Mouse (Mus musculus) thymus, postnatal 36 days (tissue): ENCODE measurements around the gene Cdca8.
A peak's percentile ranks its signal among the peaks of the same experiment; 100 is the strongest.

ENCODE experiments used
- DNase-seq, 2 experiments: peaks; one replicate each; pipeline ENCODE4 v3.0.0; 2022; ENCODE audit warnings: mixed read lengths in 2 of 2

Gene Cdca8

DNA sequence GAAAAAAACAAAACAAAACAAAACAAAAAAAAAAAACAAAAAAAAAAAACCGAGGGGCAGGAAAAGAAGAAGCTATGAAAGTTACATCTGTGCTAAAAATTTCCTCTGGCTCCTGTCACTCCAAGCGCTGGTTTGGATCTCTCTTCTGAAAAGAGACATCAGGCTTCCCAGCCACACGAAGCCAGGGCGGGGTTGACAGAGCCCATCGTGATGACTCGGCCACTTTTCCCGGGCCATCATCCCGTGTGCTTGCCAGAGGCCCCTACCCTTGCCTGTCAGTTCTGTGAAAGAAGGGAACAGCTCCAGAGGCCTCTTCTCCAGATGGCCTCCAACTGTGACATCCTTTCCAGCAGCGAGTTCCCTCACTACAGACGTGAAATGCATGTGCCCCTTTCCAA is 11.9 kb upstream of the Cdca8 start:
- DNase-seq, result no peak

DNA sequence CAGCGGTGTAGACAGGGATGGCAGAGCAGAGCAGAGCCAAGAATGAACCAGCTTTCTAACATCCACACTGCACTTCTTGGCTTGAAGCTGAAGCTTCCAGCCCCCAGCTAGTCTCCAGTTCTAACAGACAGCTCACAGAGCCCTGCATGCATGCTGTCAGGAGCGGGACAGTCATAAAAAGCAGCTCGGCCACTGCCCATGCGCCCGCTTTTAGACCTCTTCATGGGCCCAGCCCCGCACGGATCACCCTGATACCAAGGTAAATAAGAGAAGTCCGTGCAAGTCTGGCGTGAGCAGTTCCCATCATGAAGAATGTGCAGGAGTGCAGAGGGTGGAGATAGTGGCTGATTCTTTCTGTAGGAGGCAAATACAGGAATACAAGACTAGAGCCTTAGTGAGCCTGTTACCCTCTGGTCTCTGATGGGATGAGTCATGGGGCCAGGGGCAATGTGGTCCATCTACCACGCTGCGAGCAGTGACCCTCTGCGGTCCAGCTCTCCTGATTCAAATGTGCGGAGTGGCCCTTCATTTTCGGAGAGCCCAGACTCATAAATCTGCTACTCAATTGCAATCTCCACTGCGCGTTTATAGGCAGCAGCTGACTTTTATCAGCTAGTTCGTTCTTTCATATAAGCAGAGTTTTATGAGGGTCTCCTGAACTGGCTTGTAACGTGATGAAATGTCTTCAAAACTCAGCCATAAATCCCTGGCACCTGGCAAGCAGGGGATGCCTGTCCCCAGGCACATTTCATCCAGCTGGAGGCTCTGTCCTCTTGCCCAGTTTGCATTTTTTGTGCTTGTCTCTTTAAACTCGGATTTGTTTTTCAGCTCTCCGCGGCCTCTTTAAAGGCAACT is 11.3 kb upstream of the Cdca8 start:
- DNase-seq, result no peak

DNA sequence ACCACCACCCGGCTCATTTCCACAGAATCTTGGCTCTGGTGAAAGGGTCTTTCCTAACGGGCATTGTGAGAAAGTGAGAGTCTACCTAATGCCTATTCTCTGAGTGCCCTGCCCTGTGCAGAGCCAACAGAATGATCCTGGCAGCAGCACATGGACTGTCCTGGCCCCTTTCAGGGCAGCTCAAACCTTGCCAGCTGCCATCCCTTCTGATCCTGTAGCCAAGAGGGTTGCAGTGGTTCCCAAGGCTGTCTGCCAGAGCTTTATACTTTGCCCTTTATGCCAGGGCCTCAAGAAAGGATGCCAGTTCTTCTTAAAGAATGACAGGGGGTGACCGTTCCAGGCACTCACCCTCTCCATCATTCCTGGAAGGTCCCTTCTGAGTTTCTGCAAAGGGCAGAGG is 10.4 kb upstream of the Cdca8 start:
- no peak for DNase-seq

DNA sequence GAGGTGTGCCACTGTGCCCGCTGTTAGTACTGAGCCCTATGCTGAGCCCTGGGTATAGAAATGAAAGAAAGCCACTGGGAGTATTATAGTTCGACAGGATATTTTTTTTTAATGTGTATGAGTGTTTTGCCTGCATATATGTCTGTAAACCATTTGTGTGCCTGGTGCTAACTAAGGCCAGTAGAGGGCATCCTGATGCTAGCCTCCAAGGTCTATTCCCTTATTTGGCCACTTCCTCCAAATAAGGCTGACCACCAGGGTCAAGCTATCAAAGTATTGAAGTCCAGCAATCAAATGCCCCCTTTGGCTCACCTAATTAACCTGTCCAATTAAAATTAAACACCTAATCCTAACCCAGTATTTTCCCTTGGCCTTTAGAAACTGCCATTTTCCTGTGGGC is 5.8 kb upstream of the Cdca8 start:
- no peak for DNase-seq

DNA sequence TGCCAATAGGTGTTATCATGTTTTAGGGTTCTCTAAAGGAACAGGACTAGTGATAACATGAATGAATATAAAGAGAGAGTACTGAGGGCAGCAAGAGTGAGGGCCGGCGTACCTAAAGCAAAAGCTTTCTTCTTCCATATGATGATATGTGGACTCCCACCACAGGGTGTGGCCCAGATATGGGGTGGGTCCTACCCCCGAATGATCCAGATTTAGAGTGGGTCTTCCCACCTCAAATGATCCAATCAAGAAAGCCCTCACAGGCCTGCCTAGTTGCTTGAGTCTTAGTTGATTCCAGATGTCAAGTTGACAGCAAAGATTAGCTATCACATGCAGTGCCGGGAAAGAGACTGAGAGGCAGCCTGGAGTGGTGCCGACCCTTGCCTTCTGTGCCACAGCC is 4.7 kb upstream of the Cdca8 start:
- no peak for DNase-seq

DNA sequence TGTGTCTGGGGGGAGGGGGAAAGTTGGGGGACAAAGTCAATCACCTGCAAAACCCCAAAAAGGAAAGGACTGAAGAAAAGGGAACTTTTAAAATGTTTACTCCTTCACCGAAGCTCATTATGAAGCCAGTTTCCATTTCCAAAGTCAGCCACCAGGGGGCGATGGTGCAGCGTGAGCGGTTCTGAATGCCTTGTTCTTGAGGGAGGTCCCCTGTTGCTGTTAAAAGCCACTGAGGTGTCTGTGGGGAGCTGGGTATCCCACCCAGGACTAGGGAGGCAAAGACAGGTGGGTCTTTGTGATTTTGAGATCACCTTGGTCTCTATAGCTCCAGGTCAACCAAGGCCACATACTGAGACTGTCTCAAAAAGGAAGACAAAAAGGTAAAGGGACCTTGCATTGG is 3.9 kb upstream of the Cdca8 start:
- peak; percentile 67 to 77 for DNase-seq

DNA sequence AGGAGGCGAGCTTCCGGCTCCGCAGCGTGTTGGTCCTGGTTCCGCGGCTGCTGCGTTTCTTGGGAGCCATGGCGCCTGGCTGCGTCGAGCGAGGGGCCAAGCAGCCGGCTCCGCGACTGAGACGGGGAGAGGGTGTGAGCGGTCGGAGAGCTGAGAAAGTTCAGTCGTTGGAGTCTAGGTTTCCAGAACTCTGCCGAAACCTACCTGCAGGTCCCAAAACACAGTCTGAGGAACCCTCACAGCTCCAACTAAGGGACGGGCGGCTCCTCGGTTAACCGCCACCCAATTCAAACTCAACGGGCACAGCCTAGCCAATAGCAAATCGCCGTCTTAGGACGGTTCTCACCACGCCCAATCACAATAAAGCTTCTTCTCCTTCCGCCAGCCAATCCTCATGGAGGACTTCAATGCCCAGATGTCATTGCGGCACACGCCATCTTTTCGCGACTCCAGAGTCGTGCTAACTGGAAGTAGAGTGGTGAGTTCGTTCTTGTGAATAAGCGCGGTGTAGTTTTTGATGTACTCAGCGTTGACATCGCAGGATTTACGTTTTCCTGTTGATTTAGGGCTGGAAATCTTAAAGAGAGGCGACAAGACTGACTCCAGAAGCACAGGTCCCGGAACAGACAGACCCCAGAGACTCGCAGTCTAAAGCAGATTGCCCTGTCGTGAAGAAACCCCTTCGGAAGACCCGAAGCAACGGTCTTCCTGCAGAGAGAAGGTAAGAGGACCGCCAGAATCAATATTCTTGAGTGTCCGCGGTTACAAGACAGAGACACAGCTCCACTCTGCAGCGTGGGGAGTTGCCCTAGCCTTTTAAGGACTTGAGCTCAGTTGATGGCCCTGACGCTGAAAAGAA is 2.3 kb downstream of the Cdca8 start, which contains the start of gene 9930104L06Rik:
Gene 9930104L06Rik, plus strand, starts transcription at position 436 of the 859 bp plus-strand sequence.
- DNase-seq, result peak; percentile 90 to 92

DNA sequence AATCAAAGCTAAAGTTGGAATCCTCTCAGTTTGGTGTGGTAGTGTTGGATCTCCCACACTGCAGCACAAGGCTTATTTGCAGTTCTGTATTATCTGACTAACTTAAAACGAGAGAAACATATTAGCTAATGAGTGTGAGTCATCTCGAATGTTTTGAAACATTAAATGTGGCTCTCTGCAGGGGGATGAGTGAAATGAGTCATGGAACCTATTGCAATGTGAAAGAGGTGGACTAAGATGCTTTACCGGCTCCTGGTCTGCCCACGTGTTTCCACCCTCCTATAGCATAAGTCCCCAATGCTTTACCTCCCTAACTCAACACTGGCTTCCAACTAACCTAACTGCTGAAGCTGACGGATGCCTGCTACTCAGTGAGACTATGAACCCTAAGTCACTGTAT is 11.0 kb downstream of the Cdca8 start:
- no peak for DNase-seq

DNA sequence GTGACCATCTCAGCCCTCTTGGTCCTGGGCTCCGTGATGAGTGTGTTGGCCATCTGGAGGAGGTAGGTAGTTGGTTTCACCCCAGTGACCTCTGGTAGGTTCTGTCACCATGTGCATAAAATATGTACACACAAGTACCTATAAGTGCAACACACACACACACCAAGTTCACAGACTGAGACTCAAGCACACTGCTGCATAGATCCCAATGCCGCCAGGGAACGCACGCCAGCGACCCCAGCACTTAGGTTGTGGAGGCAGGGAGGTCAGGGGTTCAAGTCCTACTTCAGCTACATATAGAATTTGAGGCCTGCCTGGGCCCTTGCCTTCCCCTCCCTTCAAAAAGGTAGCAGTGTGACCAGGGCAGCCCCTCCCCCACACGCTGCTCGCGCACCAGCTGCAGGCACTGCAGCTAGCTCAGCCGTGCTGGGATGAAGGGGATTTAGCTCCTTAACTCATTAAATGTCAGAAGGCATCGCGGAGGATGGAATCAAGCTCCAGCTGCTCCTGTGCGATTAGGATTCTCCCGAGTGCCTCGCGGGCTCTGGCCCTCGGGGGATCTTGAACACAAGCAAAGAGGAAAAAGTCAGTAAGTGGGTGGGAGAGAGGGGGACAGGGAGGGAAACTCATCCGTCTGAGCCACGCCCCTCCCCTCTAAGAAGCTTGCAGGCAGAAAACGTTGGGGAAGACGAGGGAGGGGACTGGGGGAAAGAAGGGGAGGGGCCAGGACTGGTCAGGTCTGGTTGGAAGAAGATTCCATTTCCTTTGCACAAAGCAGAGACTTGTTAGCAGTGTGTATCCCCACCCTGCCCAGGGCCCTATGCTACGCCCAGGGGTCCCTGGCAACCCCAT is 32.9 kb downstream of the Cdca8 start:
- DNase-seq, result no peak

DNA sequence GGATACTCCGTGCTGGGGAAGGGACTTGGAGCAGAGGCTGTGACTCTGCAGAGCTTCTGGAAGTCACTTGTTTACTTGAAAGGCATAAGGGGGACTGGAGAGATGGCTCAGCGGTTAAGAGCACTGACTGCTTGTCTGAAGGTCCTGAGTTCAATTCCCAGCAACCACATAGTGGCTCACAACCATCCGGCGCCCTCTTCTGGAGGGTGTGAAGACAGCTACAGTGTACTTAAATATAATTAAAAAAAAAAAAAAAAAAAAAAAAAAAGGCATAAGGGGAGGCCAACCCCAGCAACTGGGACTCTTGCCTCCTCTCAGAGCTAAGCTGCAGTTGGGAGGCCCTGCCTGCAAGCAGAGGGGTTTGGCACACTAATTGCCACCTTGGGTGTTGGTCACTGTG is 33.7 kb downstream of the Cdca8 start:
- DNase-seq, result no peak

DNA sequence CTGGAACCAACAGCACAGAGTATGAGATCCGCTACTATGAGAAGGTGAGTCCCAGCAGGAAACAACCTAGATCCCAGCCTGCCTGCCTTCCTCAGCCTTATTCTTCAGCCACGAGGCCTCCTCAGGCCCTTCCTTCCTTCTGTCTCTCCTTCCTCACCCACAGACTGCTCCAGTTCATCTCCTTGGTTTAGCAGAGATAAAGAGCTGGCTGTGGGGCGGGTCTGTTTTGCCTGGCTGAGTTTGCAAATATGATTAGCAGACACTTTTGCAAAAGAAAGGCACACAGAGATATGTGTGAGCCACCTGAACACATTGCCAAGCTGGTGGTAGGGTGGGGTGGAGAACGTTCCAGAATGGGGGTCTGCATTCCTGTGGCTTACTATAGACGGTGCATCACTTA is 39.2 kb downstream of the Cdca8 start:
- DNase-seq, result no peak

DNA sequence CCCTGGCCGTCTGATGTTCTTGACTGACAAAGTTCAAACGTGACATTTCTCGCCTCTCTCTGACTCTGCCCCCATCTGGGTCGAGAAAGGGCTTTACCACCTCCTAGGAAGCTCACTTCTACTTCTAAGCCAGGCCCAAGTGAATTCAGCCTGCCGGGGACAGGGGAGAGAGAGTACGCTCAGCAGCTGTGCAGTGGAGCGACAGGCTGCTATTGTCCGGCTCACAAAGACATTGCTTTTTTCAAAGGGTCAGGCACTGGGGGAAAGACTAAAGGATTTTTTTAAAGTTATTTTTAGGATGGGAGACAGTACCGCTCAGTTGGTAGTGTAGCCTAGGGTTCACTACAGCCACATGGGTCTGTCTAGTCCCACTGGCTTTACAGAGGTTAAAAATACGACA is 40.7 kb downstream of the Cdca8 start:
- no peak for DNase-seq

DNA sequence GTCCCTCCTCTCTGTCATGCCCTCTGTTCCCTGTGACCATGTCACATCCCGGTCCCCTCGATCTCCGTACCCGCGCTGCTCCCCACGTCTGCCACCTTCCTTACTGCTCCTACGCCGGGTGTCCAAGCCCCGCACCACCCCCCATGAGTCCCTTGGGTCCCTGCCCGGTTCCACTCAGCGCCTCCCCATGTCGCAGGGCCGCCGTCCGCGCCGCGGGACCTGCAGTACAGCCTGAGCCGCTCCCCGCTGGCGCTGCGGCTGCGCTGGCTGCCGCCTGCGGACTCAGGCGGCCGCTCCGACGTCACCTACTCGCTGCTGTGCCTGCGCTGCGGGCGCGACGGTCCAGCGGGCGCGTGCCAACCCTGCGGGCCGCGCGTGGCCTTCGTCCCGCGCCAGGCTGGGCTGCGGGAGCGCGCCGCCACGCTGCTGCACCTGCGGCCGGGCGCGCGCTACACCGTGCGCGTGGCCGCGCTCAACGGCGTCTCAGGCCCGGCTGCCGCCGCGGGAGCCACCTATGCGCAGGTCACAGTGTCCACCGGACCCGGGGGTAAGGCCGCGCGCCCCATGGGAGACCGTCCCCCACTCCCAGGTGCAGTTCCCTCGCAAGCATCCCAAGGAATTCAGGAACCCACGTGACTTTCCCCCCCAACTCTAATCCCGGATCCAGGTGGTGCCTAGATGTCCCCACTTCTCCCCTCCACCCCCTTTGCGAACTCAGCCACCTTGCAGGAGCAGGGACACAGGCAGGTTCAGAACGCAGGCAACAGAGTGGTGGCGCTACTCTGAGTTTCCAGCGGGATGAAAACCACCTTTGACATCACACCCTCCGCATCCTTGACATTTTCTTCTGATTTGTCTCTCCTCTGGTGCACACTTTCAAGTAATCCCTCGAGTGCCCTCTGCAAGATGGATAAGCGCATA is 44.3 kb downstream of the Cdca8 start:
- DNase-seq, result no peak

DNA sequence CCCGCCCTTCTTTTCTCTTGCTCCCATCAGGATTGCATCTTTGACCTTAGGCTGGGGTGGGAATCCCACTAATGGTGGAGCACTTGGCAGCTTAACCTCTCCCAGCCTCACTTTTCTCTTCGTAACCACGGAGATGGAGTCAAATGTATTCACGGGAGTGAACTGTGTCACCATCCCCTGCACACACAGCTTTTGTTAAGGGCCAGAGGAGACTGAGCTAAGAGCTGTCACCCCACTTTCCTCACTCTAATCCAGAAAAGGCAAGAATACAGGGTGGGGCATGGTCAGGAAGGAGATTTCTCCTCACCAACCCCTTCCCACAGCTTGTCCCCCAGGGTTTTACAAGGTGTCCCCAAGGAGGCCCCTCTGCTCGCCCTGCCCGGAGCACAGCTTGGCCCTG is 45.3 kb downstream of the Cdca8 start:
- DNase-seq, result no peak

DNA sequence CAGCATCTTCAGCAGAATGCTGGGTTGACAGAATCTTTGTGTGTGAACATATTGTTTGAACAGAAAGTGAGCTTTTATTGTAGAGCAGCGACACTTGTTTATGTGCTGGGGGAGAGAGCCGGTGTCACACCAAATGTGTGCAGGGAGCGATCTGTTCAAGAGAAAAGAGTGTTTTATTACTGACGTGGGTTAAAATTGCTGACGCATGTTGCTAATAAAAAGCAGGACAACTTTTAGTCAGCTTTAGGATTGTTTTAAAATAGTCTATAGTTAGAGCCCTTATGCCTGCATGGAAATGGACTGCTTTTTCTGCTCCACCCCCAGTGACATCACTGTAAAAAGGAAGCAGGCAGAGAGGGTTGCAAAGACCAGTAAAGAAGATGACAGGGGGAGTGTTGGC is 48.3 kb downstream of the Cdca8 start:
- DNase-seq, result no peak

DNA sequence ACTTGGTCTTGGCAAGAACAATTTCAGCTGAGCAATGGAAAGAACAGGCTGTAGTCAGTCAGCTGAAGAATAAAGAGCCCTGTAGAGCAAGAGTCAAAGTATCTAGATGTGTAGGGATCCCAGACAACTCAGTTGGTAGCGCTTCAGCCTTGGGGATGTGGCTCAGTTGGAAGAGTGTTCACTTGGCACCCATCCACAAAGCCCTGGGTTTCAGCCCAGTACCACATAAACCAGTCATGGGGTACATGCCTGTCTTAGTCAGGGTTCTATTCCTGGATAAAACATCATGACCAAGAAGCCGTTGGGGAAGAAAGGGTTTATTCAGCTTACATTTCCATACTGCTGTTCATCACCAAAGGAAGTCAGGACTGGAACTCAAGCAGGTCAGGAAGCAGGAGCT is 49.2 kb downstream of the Cdca8 start:
- no peak for DNase-seq

DNA sequence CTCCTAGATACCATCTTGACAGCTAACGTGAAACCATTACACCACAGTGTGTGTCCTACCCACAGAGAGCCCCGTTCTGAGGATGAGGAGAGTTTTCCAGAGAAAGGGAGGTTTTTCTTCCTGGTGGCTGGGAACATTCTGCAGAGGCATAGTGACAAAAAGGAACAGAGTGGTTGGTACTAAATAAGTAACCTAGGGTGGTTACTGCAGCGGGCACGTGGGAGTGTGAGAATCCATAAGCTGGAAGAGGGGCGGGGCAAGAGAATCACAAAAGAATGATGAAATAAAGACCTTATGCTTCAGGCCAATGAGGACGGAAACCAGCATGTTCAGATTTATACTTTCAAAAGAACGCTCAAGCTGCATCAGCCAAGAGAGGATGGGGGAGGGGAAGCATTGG is 50.4 kb downstream of the Cdca8 start:
- no peak for DNase-seq

DNA sequence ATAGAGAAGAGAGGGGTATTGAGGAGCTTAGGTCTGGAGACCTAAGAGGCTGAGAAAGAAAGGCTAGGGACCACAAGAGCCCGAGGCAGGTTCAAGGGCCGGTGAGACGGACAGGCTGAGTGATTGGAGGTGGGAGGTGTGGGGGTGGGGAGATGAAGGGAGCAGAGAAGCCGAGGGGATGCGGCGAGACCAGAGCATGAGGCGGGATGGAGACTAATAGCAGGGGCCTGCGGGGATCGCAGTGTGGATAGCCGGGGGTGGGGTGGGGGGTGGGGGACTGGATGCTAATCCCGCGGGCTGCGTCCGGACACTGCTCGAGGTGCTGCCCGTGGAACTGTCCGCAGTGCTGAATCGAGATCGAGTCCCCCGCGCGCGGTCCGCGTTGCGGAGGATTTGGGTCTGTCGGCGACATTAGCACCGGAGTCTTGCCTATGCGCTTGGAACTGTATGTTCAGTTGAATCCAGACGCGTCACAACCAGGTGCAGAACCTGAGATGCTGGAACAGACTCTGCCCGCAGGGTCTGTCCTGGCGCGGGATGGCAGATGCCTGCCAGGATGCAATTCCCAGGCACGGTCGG is 56.9 kb downstream of the Cdca8 start:
- DNase-seq, result no peak

DNA sequence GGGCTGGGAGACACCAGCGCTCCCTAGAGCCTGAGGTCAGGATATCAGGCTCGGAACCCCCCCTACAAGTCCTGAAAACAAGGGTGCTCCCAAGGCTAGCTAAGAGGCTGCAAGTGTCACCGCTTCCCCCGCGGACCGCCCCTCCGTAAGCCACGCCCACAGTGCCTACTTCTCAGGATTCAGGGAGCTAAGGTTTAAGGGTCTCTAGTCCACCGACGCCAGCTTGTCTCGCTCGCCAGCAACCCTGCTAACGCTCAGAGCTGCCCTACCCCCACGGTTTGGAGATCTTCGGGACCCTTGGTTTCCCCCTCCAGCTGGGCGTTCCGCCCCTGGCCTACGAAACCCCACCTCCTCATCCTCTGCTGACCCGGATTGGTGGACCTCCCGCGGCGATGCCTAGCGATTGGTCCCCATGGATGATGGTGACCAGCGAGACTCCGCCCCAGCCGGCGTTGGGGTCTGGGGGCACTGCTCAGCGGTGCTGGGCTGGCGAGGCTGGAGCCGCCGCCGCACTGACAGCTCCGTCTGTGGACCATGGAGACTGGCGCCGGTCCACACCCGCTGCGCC is 57.7 kb downstream of the Cdca8 start:
- DNase-seq, result no peak

DNA sequence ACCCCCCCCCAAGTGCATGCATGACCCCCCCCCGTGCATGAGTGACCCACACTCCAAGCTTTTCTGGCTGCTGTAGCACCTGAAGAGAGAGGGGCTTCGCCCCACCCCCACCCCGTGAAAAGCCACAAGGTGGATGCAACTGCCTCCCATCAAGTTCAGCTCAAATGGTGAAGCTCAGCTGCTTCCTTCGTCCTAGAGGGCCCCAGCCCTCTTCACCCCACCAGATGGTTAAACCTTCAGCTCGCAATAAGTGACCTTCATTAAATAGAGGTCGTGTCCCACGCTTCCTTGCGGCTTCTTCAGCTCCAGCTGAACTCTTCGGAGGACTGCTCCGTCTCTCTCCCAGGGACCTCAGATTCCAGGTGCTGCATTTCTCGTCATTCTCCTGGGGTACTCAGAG is 58.5 kb downstream of the Cdca8 start, which contains the start of gene Epha10:
Gene Epha10, plus strand, starts transcription at position 301 of the 400 bp plus-strand sequence.
- DNase-seq, result no peak

DNA sequence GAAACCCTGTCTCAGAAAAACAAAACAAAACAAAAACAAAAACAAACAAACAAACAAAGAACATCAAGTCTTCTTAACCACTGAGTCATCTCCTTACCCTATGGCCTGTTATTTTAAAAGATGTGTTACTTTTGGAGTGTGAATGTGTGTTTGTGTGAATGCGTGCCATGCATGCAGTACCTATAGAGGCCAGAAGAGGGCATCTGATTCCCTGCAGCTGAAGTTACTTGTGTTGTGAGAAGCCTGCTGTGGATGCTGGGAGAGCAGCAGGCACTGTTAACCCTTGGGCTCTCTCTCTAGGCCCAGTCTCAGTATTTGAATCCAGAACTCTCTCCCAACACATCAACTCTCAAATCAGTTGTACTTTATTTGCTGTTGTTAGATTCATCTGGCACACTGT is 66.4 kb downstream of the Cdca8 start:
- DNase-seq, result no peak
